Mouse (Mus musculus): ENCODE results near the gene Slc35c1. TPM values are rescaled to one million over a fixed set of nuclear protein-coding genes. Genes with fewer than 3 reads are reported as not detected.

Gene Slc35c1
- polyA plus RNA-seq (2014; fragmentation: Nextera tagmentation; extraction: Ambion mirVana): 26.8 and 27.4 TPM in 2 replicates

- Histone ChIP-seq H3K9ac (ENCODE audit: low read depth, low read length) (peak within 1 kb of the TSS; percentile 75), H3K27ac (ENCODE audit: low read depth, low read length) (peak within 1 kb of the TSS; percentile 34; the same call in 1 of the 2 replicates), H3K36me3 (ENCODE audit: control insufficient read depth, insufficient read depth, low read length) (no peaks in the 10 kb centered on the region), H3K4me2 (peak within 1 kb of the TSS; percentile 99), H3K4me1 (replicated peaks; ENCODE audit: control insufficient read depth, insufficient read depth, low read length) (peaks cover 34% of the 10 kb centered on the region), H3K9me3 (ENCODE audit: control insufficient read depth, low read length) (no peaks in the 10 kb centered on the region), H3K4me3 (ENCODE audit: low read depth, low read length) (peak within 1 kb of the TSS; percentile 76), H3K27me3 (replicated peaks; ENCODE audit: control insufficient read depth, insufficient read depth, low read length) (peaks cover 7% of the 10 kb centered on the region; the same call in 1 of the 2 replicates)
- no peak for DNase-seq (ENCODE audit: low spot score)
- 3% methylated on average over 34 of the region's 34 CpGs for WGBS
- ATAC-seq (replicated peaks; ENCODE audit: low FRiP score): peak; percentile 11; the same call in 1 of the 2 replicates
Observed at GRCm38 (mm10) chr2:92459921-92460707, at the start of gene Slc35c1. Gene Slc35c1 (minus strand): TSS chr2:92460538.

GRCm38 (mm10) chr2:92505291-92505690 lies 45.0 kb upstream of the Slc35c1 start:
- Histone ChIP-seq H3K4me3 (ENCODE audit: low read depth, low read length) (no peak overlapping the region), H3K27me3 (replicated peaks; ENCODE audit: control insufficient read depth, insufficient read depth, low read length) (no peaks in the 10 kb centered on the region), H3K4me1 (replicated peaks; ENCODE audit: control insufficient read depth, insufficient read depth, low read length) (no peaks in the 10 kb centered on the region), H3K36me3 (ENCODE audit: control insufficient read depth, insufficient read depth, low read length) (no peaks in the 10 kb centered on the region), H3K9me3 (ENCODE audit: control insufficient read depth, low read length) (no peaks in the 10 kb centered on the region), H3K27ac (ENCODE audit: low read depth, low read length) (no peak overlapping the region), H3K9ac (ENCODE audit: low read depth, low read length) (no peak overlapping the region), H3K4me2 (no peak overlapping the region)
- ATAC-seq (replicated peaks; ENCODE audit: low FRiP score): no peak
- WGBS: 84% methylated on average over 7 of the region's 7 CpGs
- DNase-seq (ENCODE audit: low spot score): no peak

GRCm38 (mm10) chr2:92503421-92503820 lies 43.1 kb upstream of the Slc35c1 start:
- Histone ChIP-seq H3K36me3 (ENCODE audit: control insufficient read depth, insufficient read depth, low read length) (no peaks in the 10 kb centered on the region), H3K4me2 (no peak overlapping the region), H3K27me3 (replicated peaks; ENCODE audit: control insufficient read depth, insufficient read depth, low read length) (no peaks in the 10 kb centered on the region), H3K9me3 (ENCODE audit: control insufficient read depth, low read length) (no peaks in the 10 kb centered on the region), H3K27ac (ENCODE audit: low read depth, low read length) (no peak overlapping the region), H3K9ac (ENCODE audit: low read depth, low read length) (no peak overlapping the region), H3K4me3 (ENCODE audit: low read depth, low read length) (no peak overlapping the region), H3K4me1 (replicated peaks; ENCODE audit: control insufficient read depth, insufficient read depth, low read length) (no peaks in the 10 kb centered on the region)
- WGBS: 74% methylated on average over 3 of the region's 3 CpGs
- ATAC-seq (replicated peaks; ENCODE audit: low FRiP score) (no peak), DNase-seq (ENCODE audit: low spot score) (no peak)

GRCm38 (mm10) chr2:92499701-92500322 lies 39.5 kb upstream of the Slc35c1 start:
- no peak for DNase-seq (ENCODE audit: low spot score)

GRCm38 (mm10) chr2:92497112-92497511 lies 36.8 kb upstream of the Slc35c1 start:
- DNase-seq (ENCODE audit: low spot score) (no peak), ATAC-seq (replicated peaks; ENCODE audit: low FRiP score) (no peak)
- Histone ChIP-seq H3K9me3 (ENCODE audit: control insufficient read depth, low read length) (no peaks in the 10 kb centered on the region), H3K36me3 (ENCODE audit: control insufficient read depth, insufficient read depth, low read length) (no peaks in the 10 kb centered on the region), H3K4me1 (replicated peaks; ENCODE audit: control insufficient read depth, insufficient read depth, low read length) (no peaks in the 10 kb centered on the region), H3K4me2 (no peak overlapping the region), H3K27me3 (replicated peaks; ENCODE audit: control insufficient read depth, insufficient read depth, low read length) (no peaks in the 10 kb centered on the region), H3K9ac (ENCODE audit: low read depth, low read length) (no peak overlapping the region), H3K4me3 (ENCODE audit: low read depth, low read length) (no peak overlapping the region), H3K27ac (ENCODE audit: low read depth, low read length) (no peak overlapping the region)
- whole genome bisulfite sequencing: 71% methylated on average over 5 of the region's 5 CpGs

More at GRCm38 (mm10) chr2:92499701-92500322, 39.5 kb upstream of the Slc35c1 start:
- 84% methylated on average over 3 of the region's 3 CpGs for WGBS
- Histone ChIP-seq H3K27ac (ENCODE audit: low read depth, low read length) (no peak overlapping the region), H3K4me1 (replicated peaks; ENCODE audit: control insufficient read depth, insufficient read depth, low read length) (no peaks in the 10 kb centered on the region), H3K27me3 (replicated peaks; ENCODE audit: control insufficient read depth, insufficient read depth, low read length) (no peaks in the 10 kb centered on the region), H3K4me3 (ENCODE audit: low read depth, low read length) (no peak overlapping the region), H3K4me2 (no peak overlapping the region), H3K9ac (ENCODE audit: low read depth, low read length) (no peak overlapping the region), H3K36me3 (ENCODE audit: control insufficient read depth, insufficient read depth, low read length) (no peaks in the 10 kb centered on the region), H3K9me3 (ENCODE audit: control insufficient read depth, low read length) (no peaks in the 10 kb centered on the region)
- no peak for ATAC-seq (replicated peaks; ENCODE audit: low FRiP score)

- no peaks in the 10 kb centered on the region for H3K36me3 ChIP-seq (ENCODE audit: control insufficient read depth, insufficient read depth, low read length)
- H3K27ac ChIP-seq (ENCODE audit: low read depth, low read length): no peak overlapping the region
- no peaks in the 10 kb centered on the region for H3K4me1 ChIP-seq (replicated peaks; ENCODE audit: control insufficient read depth, insufficient read depth, low read length)
- no peak for ATAC-seq (replicated peaks; ENCODE audit: low FRiP score)
- no peak overlapping the region for H3K4me3 ChIP-seq (ENCODE audit: low read depth, low read length)
- no peak for DNase-seq (ENCODE audit: low spot score)
- H3K9me3 ChIP-seq (ENCODE audit: control insufficient read depth, low read length): no peaks in the 10 kb centered on the region
- H3K9ac ChIP-seq (ENCODE audit: low read depth, low read length): no peak overlapping the region
- no peak overlapping the region for H3K4me2 ChIP-seq
- H3K27me3 ChIP-seq (replicated peaks; ENCODE audit: control insufficient read depth, insufficient read depth, low read length): no peaks in the 10 kb centered on the region
- 54% methylated on average over 10 of the region's 10 CpGs for WGBS
Observed at GRCm38 (mm10) chr2:92496681-92497080, 36.3 kb upstream of the Slc35c1 start.

GRCm38 (mm10) chr2:92494956-92495355 lies 34.6 kb upstream of the Slc35c1 start:
- Histone ChIP-seq H3K27ac (ENCODE audit: low read depth, low read length) (no peak overlapping the region), H3K9ac (ENCODE audit: low read depth, low read length) (no peak overlapping the region), H3K4me2 (no peak overlapping the region), H3K36me3 (ENCODE audit: control insufficient read depth, insufficient read depth, low read length) (no peaks in the 10 kb centered on the region), H3K27me3 (replicated peaks; ENCODE audit: control insufficient read depth, insufficient read depth, low read length) (no peaks in the 10 kb centered on the region), H3K4me1 (replicated peaks; ENCODE audit: control insufficient read depth, insufficient read depth, low read length) (no peaks in the 10 kb centered on the region), H3K4me3 (ENCODE audit: low read depth, low read length) (no peak overlapping the region), H3K9me3 (ENCODE audit: control insufficient read depth, low read length) (no peaks in the 10 kb centered on the region)
- ATAC-seq (replicated peaks; ENCODE audit: low FRiP score) (no peak), DNase-seq (ENCODE audit: low spot score) (no peak)
- 73% methylated on average over 3 of the region's 3 CpGs for WGBS

GRCm38 (mm10) chr2:92494423-92494822 lies 34.1 kb upstream of the Slc35c1 start:
- ATAC-seq (replicated peaks; ENCODE audit: low FRiP score): no peak
- Histone ChIP-seq H3K4me1 (replicated peaks; ENCODE audit: control insufficient read depth, insufficient read depth, low read length) (no peaks in the 10 kb centered on the region), H3K4me2 (no peak overlapping the region), H3K27ac (ENCODE audit: low read depth, low read length) (no peak overlapping the region), H3K4me3 (ENCODE audit: low read depth, low read length) (no peak overlapping the region), H3K27me3 (replicated peaks; ENCODE audit: control insufficient read depth, insufficient read depth, low read length) (no peaks in the 10 kb centered on the region), H3K9me3 (ENCODE audit: control insufficient read depth, low read length) (no peaks in the 10 kb centered on the region), H3K9ac (ENCODE audit: low read depth, low read length) (no peak overlapping the region), H3K36me3 (ENCODE audit: control insufficient read depth, insufficient read depth, low read length) (no peaks in the 10 kb centered on the region)
- WGBS: 37% methylated on average over 8 of the region's 8 CpGs
- no peak for DNase-seq (ENCODE audit: low spot score)
